Mouse (Mus musculus) liver (tissue): ENCODE results near the gene Gm3573.
"Not testable (repeated sequence)": the region's sequence is repeated elsewhere in the genome, so short reads cannot be mapped to it uniquely, and the experiment has no call there.

ENCODE experiments used
- DNase-seq: peaks from one replicate; pipeline ENCODE4 v3.0.0-alpha.2; 2020; ENCODE audit warnings: mixed read lengths

The Gm3573 gene

GRCm38 (mm10) chr14:42190691-42191090, at the start of gene Gm3573:
Gm3573 (minus strand) TSS chr14:42190791.
- not testable (repeated sequence) for DNase-seq

GRCm38 (mm10) chr14:42216766-42217537, 26.4 kb upstream of the Gm3573 start:
- not testable (repeated sequence) for DNase-seq

GRCm38 (mm10) chr14:42183936-42184335, 6.7 kb downstream of the Gm3573 start:
- not testable (repeated sequence) for DNase-seq

GRCm38 (mm10) chr14:42162522-42162921, 28.1 kb downstream of the Gm3573 start, which contains the start of gene Gm17027:
Gm17027 (minus strand) TSS chr14:42162622.
- DNase-seq, result not testable (repeated sequence)
